Mouse (Mus musculus): ENCODE results near the gene Olfr1368.
"Not testable (repeated sequence)": the region's sequence is repeated elsewhere in the genome, so short reads cannot be mapped to it uniquely, and the experiment has no call there.

Gene Olfr1368

DNA sequence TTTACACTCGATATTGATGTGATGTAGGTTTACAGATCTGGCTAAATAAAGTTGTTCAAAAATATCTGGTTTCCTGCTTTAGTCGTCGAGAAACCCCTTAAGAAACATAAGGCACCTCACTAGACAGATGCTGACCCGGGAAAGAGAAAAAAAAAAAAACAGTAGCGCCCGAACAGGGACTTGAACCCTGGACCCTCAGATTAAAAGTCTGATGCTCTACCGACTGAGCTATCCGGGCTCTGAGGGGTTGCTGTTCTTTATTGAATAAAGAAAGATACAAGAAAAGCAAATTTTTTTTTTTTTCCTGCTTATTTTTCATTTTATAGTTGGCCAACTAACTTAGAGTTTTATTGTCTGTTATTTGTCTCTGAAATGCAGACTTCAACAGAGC lies 22.2 kb upstream of the Olfr1368 start:
- DNase-seq (ENCODE audit: inconsistent age in 2 of 2, low spot score in 1 of 2), result peak in 1 of 2 experiments; percentile 88

DNA sequence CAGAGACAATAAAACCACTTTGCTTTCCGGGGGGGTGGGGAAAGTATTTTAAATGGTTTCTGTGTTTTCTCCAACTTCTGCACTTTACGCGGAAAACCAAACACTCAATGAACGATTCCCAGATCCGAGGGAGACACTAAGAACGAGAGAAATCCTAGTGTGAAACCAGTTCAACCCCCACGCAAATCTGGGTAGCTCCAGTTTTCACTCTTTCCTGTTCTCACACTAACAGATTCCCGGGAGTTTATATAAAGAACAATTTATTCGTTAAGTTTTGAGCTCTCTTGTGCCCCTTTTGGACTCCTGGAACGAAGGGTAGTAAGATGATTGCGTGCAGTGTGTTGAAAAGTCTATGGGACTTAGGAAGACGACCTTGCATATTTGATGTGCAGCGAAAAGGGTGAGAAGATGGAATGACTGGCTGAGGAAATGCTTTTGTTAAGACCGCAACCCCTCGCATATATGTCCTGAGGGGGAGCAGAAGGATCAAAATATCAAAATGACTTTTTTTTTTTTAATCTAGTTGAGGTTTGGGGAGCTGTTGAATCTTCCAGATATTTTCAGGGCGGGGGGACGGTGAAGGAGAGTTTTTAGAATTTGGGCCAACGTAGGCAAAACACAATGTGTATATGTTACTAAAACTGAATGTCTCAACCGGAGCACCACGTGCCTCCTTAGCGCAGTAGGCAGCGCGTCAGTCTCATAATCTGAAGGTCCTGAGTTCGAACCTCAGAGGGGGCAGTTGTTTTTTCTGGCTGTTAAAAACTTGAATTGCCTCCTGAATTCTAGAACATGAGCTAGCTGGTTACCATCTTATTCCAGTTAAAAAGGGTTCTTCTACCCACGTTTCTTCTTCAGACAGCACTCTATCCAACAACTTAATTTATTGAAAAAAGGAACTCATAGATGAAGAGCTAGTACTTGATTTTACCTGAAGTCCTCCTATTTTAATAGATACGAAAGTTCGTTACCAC lies 21.6 kb upstream of the Olfr1368 start:
- DNase-seq (ENCODE audit: inconsistent age in 2 of 2, low spot score in 1 of 2), result peak; percentile 81 to 95

GRCm38 (mm10) chr13:21162591-21162990 lies 16.9 kb upstream of the Olfr1368 start:
- DNase-seq (ENCODE audit: inconsistent age in 2 of 2, low spot score in 1 of 2), result no peak

DNA sequence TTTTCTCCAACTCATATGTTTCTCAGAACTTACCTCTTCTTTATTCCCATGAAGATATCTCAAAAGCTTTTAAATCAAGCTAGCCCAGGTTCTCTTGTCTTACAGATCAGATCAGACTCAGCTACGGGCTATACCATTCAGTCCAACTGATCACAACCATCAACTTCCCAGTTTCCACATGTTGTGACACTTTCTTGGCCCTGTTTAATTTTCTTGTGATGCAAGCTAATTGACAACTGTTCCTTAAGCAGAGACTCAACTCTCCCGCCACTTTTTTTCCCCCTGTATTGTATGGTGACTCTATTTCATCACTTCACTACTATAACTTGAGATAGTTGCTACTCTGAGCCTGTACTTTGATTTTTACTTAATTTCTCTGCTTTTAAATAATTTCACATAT lies 15.9 kb upstream of the Olfr1368 start:
- DNase-seq (ENCODE audit: inconsistent age in 2 of 2, low spot score in 1 of 2), result no peak

- peak; percentile 90 to 99 for DNase-seq (ENCODE audit: inconsistent age in 2 of 2, low spot score in 1 of 2)
Observed at GRCm38 (mm10) chr13:21160657-21161590, 15.3 kb upstream of the Olfr1368 start.

DNA sequence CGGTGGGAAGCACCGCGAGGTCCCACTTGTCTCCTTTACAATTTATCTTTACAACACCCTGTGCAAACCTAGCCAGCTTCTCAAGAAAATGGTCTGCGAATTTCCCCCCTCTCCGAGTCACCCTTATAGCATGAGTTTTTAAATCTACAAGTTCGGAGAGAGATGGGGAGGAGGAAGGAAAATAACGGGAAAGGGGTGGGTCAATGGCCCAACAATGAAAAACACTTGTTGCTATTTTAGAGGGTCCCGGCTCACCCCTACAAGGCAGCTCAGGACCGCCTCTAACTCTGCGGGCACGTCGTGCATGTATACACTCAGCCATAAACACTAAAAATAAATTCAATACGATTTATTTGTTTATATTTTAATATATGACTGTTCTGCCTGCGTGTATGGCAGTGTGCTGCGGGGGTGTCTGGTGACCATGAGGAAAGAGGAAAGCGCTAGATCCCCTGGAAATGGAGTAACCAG lies 14.4 kb upstream of the Olfr1368 start:
- DNase-seq (ENCODE audit: inconsistent age in 2 of 2, low spot score in 1 of 2), result no peak

GRCm38 (mm10) chr13:21159475-21159819 lies 13.8 kb upstream of the Olfr1368 start:
- DNase-seq (ENCODE audit: inconsistent age in 2 of 2, low spot score in 1 of 2), result peak in 1 of 2 experiments; percentile 69

DNA sequence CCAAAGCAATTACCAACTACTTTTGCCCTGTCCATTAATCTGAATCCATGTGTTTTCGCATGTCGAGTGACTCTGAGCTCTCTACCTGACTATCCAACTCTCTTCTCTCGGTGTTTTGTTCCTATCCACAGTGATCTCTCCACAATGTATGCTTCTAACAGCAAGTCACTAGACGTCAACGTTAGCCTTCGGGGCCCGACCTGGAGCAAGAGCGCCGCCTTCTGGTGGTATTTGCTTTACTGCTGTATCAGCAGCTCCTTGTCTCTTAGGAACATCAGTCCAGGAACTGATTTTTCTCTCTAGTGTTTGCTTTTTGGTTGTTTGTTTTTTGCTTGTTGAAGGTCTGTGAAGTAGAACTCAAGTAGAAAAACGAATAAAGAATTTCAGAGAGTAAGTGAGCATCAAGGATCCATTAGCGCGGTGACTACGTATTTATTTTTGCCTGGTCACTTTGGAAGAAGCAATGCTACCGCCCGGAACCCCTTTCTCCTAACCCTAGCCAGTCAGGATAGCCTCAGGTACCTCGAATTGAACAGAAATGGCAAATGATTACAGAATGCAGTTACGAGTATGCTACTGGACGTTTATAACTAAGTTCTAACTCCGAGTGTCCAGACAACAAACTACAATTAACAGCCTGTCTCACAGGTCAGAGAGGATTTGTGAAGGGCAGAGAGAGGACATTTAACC lies 13.3 kb upstream of the Olfr1368 start:
- peak; percentile 85 to 96 for DNase-seq (ENCODE audit: inconsistent age in 2 of 2, low spot score in 1 of 2)

GRCm38 (mm10) chr13:21158071-21158470 lies 12.4 kb upstream of the Olfr1368 start:
- DNase-seq (ENCODE audit: inconsistent age in 2 of 2, low spot score in 1 of 2), result peak; percentile 7 to 46

- no peak for DNase-seq (ENCODE audit: inconsistent age in 2 of 2, low spot score in 1 of 2)
Observed at GRCm38 (mm10) chr13:21155888-21156287, 10.2 kb upstream of the Olfr1368 start.

- DNase-seq (ENCODE audit: inconsistent age in 2 of 2, low spot score in 1 of 2), result peak in 1 of 2 experiments; percentile 57
Observed at GRCm38 (mm10) chr13:21142421-21142820, 3.2 kb downstream of the Olfr1368 start.

DNA sequence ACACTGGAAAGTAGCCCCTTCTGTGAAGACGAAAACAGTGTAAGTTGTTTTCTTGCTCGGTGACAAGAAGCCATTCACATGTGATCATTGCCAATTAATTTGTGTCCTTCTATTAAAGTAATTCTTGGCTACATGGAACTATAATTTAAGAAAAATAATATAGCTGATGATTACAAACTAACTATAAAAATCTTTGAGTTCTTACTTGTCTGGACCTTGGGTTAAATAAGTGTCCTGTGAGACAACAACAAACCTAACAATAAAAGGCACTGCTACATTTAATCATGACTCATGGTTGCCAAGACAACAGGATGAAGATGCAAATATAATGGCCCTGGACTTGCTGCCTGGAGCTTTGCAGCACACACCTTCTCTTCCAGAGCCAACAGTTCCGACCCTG lies 16.3 kb downstream of the Olfr1368 start, which contains the start of gene Olfr263:
Gene Olfr263 (plus strand): TSS at position 301 of the 400 bp plus-strand sequence.
- DNase-seq (ENCODE audit: inconsistent age in 2 of 2, low spot score in 1 of 2), result not testable (repeated sequence)

DNA sequence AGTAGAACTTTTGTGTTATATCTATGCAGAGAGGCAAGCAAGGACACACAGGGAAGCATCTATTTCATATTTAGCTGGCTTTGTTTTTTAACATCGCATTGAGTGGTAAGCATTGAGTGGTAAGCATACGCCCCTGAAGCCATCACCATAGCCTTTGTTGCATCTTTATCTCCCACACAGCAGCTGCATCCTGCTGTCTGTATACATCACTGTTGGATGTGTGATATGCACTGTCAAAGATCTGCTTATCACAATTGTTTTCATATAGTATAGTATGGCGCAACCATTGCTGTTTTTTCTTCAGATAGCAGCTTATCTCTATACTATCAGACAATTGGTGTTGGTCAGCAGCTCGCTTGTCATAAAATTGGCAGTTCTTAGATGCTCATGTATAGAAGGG lies 31.5 kb downstream of the Olfr1368 start:
- DNase-seq (ENCODE audit: inconsistent age in 2 of 2, low spot score in 1 of 2), result no peak

GRCm38 (mm10) chr13:21111183-21111582 lies 34.5 kb downstream of the Olfr1368 start, which contains the start of gene Olfr1369-ps1:
Olfr1369-ps1 (plus strand) TSS chr13:21111483.
- DNase-seq (ENCODE audit: inconsistent age in 2 of 2, low spot score in 1 of 2), result not testable (repeated sequence)

GRCm38 (mm10) chr13:21110441-21110840 lies 35.2 kb downstream of the Olfr1368 start:
- no peak for DNase-seq (ENCODE audit: inconsistent age in 2 of 2, low spot score in 1 of 2)

GRCm38 (mm10) chr13:21109759-21110158 lies 35.9 kb downstream of the Olfr1368 start:
- no peak for DNase-seq (ENCODE audit: inconsistent age in 2 of 2, low spot score in 1 of 2)
